Mouse (Mus musculus): ENCODE data around the gene Bzw2. TPM values are rescaled to one million over a fixed set of nuclear protein-coding genes. Genes with fewer than 3 reads are reported as not detected.
A peak's percentile ranks its signal among the peaks of the same experiment; 100 is the strongest.

Bzw2 gene
- polyA plus RNA-seq, 1 experiment from 2014 or later: 228 TPM

DNA sequence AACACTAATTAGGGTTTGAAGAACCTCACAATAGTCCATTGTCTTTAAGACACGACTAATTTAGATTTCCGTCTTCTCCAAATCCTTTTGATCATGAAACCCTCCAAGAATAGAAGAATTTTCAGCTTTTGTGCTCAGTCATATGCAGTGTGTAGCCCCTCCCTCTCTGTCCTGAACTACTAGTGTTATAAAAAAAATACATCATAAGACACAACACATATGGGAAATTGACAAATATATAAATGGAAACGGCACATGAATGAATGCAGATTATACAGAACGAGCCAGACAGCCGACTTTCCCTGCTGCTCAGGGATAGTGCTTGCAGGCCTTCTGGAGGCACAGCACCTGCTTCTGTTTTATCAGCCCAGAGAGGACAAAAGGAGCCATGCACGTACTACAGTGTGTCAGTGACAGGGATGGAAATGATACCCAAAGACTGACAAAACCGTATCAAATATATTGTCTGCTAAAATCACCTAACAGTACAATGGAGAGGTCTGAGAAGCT lies 62.5 kb downstream of the Bzw2 start:
- WGBS: 86% methylated on average over 7 of the region's 7 CpGs
- ATAC-seq (ENCODE audit: insufficient read depth) (no peak), DNase-seq (no peak)
- no peak overlapping the region for H3K4me2 ChIP-seq
- H3K27ac ChIP-seq (ENCODE audit: low read depth): no peak overlapping the region
- no peaks in the 10 kb centered on the region for H3K27me3 ChIP-seq (ENCODE audit: insufficient read depth, low read length)
- no peak overlapping the region for H3K9ac ChIP-seq
- H3K4me1 ChIP-seq (ENCODE audit: insufficient read depth): no peaks in the 10 kb centered on the region
- peaks cover 22% of the 10 kb centered on the region for H3K36me3 ChIP-seq (ENCODE audit: insufficient read depth)
- no peaks in the 10 kb centered on the region for H3K9me3 ChIP-seq (ENCODE audit: low read depth, low read length)
- no peak overlapping the region for H3K4me3 ChIP-seq (ENCODE audit: low read depth, low read length)
- TF ChIP-seq CTCF (IDR thresholded peaks at IDR 0.05; ENCODE audit: low read depth): no peak

DNA sequence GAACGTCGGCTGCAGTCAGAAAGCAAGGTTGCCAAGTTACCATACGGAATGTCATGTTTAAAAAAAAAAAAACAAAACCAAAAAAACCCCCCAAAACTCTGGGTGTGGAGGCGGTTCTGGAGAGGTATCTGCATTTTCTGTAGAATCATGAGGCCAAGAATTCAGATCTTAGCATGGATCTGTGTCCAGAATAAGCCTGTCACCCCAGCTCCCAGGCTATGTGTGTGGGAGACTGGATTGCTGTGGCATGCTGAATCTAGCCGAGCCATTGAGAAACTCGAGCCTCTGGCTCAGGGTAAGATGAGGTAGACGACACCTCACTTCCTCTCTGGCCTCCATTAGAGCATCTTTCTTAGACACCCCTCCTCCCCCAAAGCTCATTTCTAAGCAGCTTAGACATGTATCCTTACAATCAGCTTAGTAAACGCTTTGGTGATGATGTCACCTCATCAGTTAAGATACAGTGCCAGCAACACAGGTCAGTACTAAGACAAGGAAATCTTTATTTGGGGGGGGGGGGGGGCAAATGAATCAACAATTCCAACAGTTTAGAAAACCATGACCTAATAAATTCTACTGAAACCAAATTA lies 64.7 kb downstream of the Bzw2 start:
- TF ChIP-seq CTCF (IDR thresholded peaks at IDR 0.05; ENCODE audit: low read depth): no peak
- no peak for DNase-seq

DNA sequence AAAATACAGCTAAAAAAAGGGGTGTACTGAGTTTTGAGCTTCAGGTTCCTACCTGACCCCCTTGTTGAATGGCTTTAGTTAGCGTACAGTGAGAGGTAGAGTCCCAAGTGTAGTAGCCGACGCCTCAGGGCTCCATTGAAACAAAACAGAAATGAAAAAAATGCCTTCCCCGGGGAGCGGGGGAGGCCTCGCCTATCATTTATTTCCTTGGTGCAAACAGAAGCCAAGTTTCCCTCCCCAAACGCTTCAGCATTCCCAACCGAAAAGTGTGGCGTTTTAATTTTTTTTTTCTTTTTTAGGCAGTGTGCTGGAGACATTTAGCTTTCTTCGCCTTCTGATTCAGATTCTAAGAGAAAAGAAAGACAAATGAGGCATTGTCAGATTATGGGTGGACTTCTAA lies 65.9 kb downstream of the Bzw2 start:
- Histone ChIP-seq H3K4me3 (ENCODE audit: low read depth, low read length) (no peak overlapping the region), H3K9ac (no peak overlapping the region), H3K27me3 (ENCODE audit: insufficient read depth, low read length) (no peaks in the 10 kb centered on the region), H3K27ac (ENCODE audit: low read depth) (no peak overlapping the region), H3K9me3 (ENCODE audit: low read depth, low read length) (no peaks in the 10 kb centered on the region), H3K4me2 (no peak overlapping the region), H3K4me1 (ENCODE audit: insufficient read depth) (no peaks in the 10 kb centered on the region), H3K36me3 (ENCODE audit: insufficient read depth) (peaks cover 22% of the 10 kb centered on the region)
- WGBS: 91% methylated on average over 10 of the region's 10 CpGs
- ATAC-seq (ENCODE audit: insufficient read depth): no peak
- no peak for DNase-seq
- TF ChIP-seq CTCF (IDR thresholded peaks at IDR 0.05; ENCODE audit: low read depth): no peak

More for the DNA sequence above, 64.7 kb downstream of the Bzw2 start:
- Histone ChIP-seq H3K27me3 (ENCODE audit: insufficient read depth, low read length) (no peaks in the 10 kb centered on the region), H3K9me3 (ENCODE audit: low read depth, low read length) (no peaks in the 10 kb centered on the region), H3K36me3 (ENCODE audit: insufficient read depth) (peaks cover 22% of the 10 kb centered on the region), H3K4me2 (no peak overlapping the region), H3K4me1 (ENCODE audit: insufficient read depth) (no peaks in the 10 kb centered on the region), H3K4me3 (ENCODE audit: low read depth, low read length) (no peak overlapping the region), H3K9ac (no peak overlapping the region), H3K27ac (ENCODE audit: low read depth) (no peak overlapping the region)
- 74% methylated on average over 8 of the region's 8 CpGs for WGBS
- no peak for ATAC-seq (ENCODE audit: insufficient read depth)

DNA sequence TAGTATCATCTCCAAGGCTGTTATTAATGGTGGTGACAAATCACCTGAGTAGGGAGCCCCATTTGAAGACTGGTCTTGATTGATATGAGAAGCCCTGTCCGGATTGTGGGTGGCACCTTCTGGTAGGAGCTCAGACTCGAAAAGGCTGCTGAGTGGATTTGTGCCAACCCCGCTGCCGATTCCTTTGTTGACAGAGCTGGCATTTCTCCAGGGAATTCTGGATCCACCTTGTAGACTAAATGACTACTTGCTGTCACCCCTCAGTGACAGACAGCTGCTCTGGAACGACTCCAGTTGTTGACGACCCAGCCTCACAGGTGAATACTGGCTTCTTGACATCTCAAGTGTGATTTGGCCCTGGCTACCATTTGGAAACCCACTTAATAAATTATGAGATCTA lies 68.7 kb downstream of the Bzw2 start:
- no peak overlapping the region for H3K4me3 ChIP-seq (ENCODE audit: low read depth, low read length)
- peaks cover 22% of the 10 kb centered on the region for H3K36me3 ChIP-seq (ENCODE audit: insufficient read depth)
- TF ChIP-seq CTCF (IDR thresholded peaks at IDR 0.05; ENCODE audit: low read depth): no peak
- H3K9me3 ChIP-seq (ENCODE audit: low read depth, low read length): no peaks in the 10 kb centered on the region
- H3K4me1 ChIP-seq (ENCODE audit: insufficient read depth): no peaks in the 10 kb centered on the region
- 50% methylated on average over 6 of the region's 6 CpGs for WGBS
- H3K27ac ChIP-seq (ENCODE audit: low read depth): no peak overlapping the region
- no peak overlapping the region for H3K4me2 ChIP-seq
- DNase-seq: peak; percentile 42
- no peak overlapping the region for H3K9ac ChIP-seq
- H3K27me3 ChIP-seq (ENCODE audit: insufficient read depth, low read length): no peaks in the 10 kb centered on the region
- no peak for ATAC-seq (ENCODE audit: insufficient read depth)

- H3K9ac ChIP-seq: no peak overlapping the region
- H3K4me1 ChIP-seq (ENCODE audit: insufficient read depth): no peaks in the 10 kb centered on the region
- DNase-seq: no peak
- no peak for ATAC-seq (ENCODE audit: insufficient read depth)
- peaks cover 22% of the 10 kb centered on the region for H3K36me3 ChIP-seq (ENCODE audit: insufficient read depth)
- no peak for TF ChIP-seq CTCF (IDR thresholded peaks at IDR 0.05; ENCODE audit: low read depth)
- H3K27ac ChIP-seq (ENCODE audit: low read depth): no peak overlapping the region
- 96% methylated on average over 1 of the region's 1 CpGs for WGBS
- no peaks in the 10 kb centered on the region for H3K27me3 ChIP-seq (ENCODE audit: insufficient read depth, low read length)
- no peak overlapping the region for H3K4me3 ChIP-seq (ENCODE audit: low read depth, low read length)
- no peak overlapping the region for H3K4me2 ChIP-seq
- H3K9me3 ChIP-seq (ENCODE audit: low read depth, low read length): no peaks in the 10 kb centered on the region
Observed at GRCm38 (mm10) chr12:36088804-36089203, 69.1 kb downstream of the Bzw2 start.

DNA sequence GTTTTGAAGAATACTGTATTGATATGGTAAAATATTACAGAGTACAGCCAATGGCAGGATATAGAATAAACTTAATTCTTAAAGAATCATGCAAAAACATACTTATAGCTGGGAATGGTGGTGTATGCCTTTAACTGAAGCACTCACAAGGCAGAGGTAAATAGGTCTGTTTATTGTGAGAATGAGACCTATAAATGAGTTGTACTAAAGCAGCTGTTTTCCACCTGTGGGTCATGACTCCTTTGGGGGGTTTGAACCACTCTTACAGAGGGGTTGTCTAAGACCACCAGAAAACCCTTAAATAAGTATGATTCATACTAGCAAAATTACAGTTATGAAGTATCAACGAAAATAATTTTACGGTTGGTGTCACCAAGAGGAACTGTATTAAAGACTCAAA lies 72.5 kb downstream of the Bzw2 start:
- ATAC-seq (ENCODE audit: insufficient read depth) (no peak), DNase-seq (no peak)
- no peak overlapping the region for H3K4me2 ChIP-seq
- no peaks in the 10 kb centered on the region for H3K36me3 ChIP-seq (ENCODE audit: insufficient read depth)
- H3K4me3 ChIP-seq (ENCODE audit: low read depth, low read length): no peak overlapping the region
- no peak for TF ChIP-seq CTCF (IDR thresholded peaks at IDR 0.05; ENCODE audit: low read depth)
- WGBS: 86% methylated on average over 2 of the region's 2 CpGs
- H3K9me3 ChIP-seq (ENCODE audit: low read depth, low read length): no peaks in the 10 kb centered on the region
- H3K27ac ChIP-seq (ENCODE audit: low read depth): no peak overlapping the region
- no peak overlapping the region for H3K9ac ChIP-seq
- no peaks in the 10 kb centered on the region for H3K27me3 ChIP-seq (ENCODE audit: insufficient read depth, low read length)
- no peaks in the 10 kb centered on the region for H3K4me1 ChIP-seq (ENCODE audit: insufficient read depth)

DNA sequence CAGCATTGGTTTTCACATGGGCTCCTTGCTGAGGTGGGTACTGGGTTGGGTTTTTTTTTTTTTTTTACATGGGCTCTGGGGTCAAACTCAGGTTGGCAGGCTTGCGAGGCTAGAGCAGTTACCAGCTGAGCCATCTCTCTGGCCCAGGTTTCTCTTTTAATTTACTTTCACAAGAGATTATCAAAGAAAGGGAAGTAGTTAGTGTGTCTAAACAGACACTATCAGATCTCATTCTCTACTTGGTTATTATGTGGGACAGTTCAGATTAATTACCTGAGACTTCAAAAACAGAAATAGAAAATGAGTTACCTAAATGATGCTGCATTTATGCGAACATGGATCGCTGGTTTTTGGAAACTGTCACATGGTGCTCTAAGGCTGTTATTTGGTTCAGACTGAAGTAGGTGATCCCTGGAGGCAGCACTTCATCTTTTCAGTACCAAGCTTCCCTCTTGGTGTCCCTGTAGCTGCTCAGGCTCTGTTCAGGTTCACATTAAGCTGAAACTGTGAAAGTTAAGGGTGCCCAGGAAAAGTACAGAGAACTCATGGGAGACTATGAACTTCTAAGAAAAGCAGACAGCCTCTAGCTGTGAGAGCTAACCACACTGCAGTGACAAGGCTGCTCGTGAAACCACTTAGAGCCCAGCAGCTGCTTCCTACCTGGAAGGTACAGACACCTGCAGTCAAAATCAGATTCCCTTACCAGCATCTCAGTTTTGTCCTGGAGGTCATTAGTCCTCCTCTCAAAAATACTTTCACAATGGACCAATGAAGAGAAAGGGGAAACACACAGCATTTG lies 79.6 kb downstream of the Bzw2 start:
- WGBS: 53% methylated on average over 4 of the region's 4 CpGs
- Histone ChIP-seq H3K4me1 (ENCODE audit: insufficient read depth) (no peaks in the 10 kb centered on the region), H3K27me3 (ENCODE audit: insufficient read depth, low read length) (no peaks in the 10 kb centered on the region), H3K36me3 (ENCODE audit: insufficient read depth) (no peaks in the 10 kb centered on the region), H3K9ac (no peak overlapping the region), H3K27ac (ENCODE audit: low read depth) (no peak overlapping the region), H3K4me2 (no peak overlapping the region), H3K9me3 (ENCODE audit: low read depth, low read length) (no peaks in the 10 kb centered on the region), H3K4me3 (ENCODE audit: low read depth, low read length) (no peak overlapping the region)
- no peak for TF ChIP-seq CTCF (IDR thresholded peaks at IDR 0.05; ENCODE audit: low read depth)
- ATAC-seq (ENCODE audit: insufficient read depth) (no peak), DNase-seq (no peak)
